Mouse (Mus musculus): ENCODE results near the gene Suclg2.

DNA sequence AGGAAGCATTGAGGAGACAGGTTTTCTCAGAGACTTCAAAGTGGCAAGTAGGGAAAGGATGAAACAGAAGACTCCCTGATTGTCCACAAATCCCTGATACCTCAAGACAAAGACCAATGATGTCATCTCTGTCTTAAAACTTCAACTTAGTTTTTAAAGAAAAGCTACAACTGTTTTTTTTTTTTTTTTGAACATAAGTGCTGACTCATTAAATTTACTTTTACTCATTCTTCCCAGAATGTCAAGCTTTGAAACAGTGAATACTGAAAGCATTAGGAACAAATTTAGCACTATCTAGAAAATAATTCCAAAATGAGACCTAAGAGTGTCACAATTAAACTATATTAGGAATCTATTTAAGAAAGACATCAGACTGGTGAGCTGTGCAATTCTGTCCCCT lies 98.8 kb downstream of the Suclg2 start:
- TF ChIP-seq GATA1 (IDR thresholded peaks at IDR 0.05; ENCODE audit: low read length) (no peak), TAL1 (IDR thresholded peaks at IDR 0.05; ENCODE audit: low read length) (no peak)

Data from erythroblast, embryonic 14.5 days (primary cell).